ENCODE assay signal across 19 mouse cellular contexts in the genomic region with DNA sequence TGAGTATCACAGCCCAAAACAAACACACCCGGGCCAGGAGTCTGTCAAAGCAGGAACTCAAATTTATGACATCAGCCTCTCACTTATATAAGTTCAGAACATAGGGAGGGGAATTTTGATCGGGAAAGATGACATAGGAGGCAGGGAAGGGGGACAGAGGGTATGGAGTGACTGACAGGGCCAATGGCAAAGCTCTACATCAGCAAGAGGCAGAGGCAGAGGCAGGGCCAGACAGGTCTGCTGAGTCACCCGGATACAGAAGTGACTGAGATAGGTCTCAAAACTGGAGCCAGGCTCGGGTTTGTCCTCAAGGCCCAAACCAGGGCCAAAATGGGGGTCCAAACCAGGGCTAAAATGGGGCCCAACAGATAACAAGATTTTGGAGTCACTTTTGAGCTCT.
"Had no signal": no experiment of that assay in that cellular context is flagged by ENCODE, and none has a peak within 500 bp of the region (broad histone marks: within the 10 kb centered on the region; RNA-seq: fewer than 3 reads in every experiment).

No protein-coding gene starts in this region.

- H3K27ac ChIP-seq: liver, embryonic 15.5 days; midbrain, embryonic 10.5 days; midbrain, embryonic 12.5 days; neural tube, embryonic 13.5 days; neural tube, embryonic 15.5 days had no signal

- DNase-seq: lung, embryonic 14.5 days; lung, postnatal 10 days; lung, postnatal 4 days; midbrain, embryonic 14.5 days; retina, postnatal 1 day; right cerebral cortex, adult 18-20 months; right cerebral cortex, postnatal 25 days; right cerebral cortex, postnatal 4 days; spleen, adult 18-20 months; thymus, adult 18-20 months; thymus, postnatal 14 days; thymus, postnatal 36 days had no signal

- ATAC-seq: midbrain, embryonic 16.5 days had no signal

- H3K36me3 ChIP-seq: liver, embryonic 15.5 days; midbrain, embryonic 10.5 days; midbrain, embryonic 12.5 days; neural tube, embryonic 13.5 days; neural tube, embryonic 15.5 days had no signal

- H3K9me3 ChIP-seq: liver, embryonic 15.5 days; midbrain, embryonic 10.5 days; midbrain, embryonic 12.5 days; neural tube, embryonic 13.5 days; neural tube, embryonic 15.5 days had no signal

- H3K27me3 ChIP-seq: liver, embryonic 15.5 days; midbrain, embryonic 12.5 days; neural tube, embryonic 13.5 days; neural tube, embryonic 15.5 days had no signal

- H3K4me1 ChIP-seq: liver, embryonic 15.5 days; midbrain, embryonic 10.5 days; midbrain, embryonic 12.5 days; neural tube, embryonic 13.5 days; neural tube, embryonic 15.5 days had no signal

- H3K4me2 ChIP-seq: liver, embryonic 15.5 days; lung, embryonic 14.5 days; midbrain, embryonic 12.5 days; neural tube, embryonic 13.5 days; neural tube, embryonic 15.5 days had no signal

- H3K4me3 ChIP-seq: liver, embryonic 15.5 days; midbrain, embryonic 10.5 days; midbrain, embryonic 12.5 days; myocyte; neural tube, embryonic 13.5 days; neural tube, embryonic 15.5 days had no signal

- H3K9ac ChIP-seq: liver, embryonic 15.5 days; lung, embryonic 14.5 days; midbrain, embryonic 12.5 days; neural tube, embryonic 13.5 days; neural tube, embryonic 15.5 days had no signal
